Mouse (Mus musculus): ENCODE measurements around the gene Bzw1. TPM values are rescaled to one million over a fixed set of nuclear protein-coding genes. Genes with fewer than 3 reads are reported as not detected.
"Not testable (repeated sequence)": the region's sequence is repeated elsewhere in the genome, so short reads cannot be mapped to it uniquely, and the experiment has no call there.

Bzw1 gene
- 100 to 1,000 TPM; 184 to 185 TPM for total RNA-seq (2021)
- long read RNA-seq, experiment 1, transcript Bzw1-201 (12 exons, 3,876 nt), result major isoform, 310 of 332 reads
- long read RNA-seq, experiment 1, partial matches to known transcripts, result 14 of 332 reads
- long read RNA-seq, experiment 1, other reads (novel, unspliced or antisense), result 6 of 332 reads
- long read RNA-seq, experiment 2, transcript Bzw1-201 (12 exons, 3,876 nt), result major isoform, 394 of 421 reads
- long read RNA-seq, experiment 2, partial matches to known transcripts, result 9 of 421 reads
- long read RNA-seq, experiment 2, other reads (novel, unspliced or antisense), result 17 of 421 reads

DNA sequence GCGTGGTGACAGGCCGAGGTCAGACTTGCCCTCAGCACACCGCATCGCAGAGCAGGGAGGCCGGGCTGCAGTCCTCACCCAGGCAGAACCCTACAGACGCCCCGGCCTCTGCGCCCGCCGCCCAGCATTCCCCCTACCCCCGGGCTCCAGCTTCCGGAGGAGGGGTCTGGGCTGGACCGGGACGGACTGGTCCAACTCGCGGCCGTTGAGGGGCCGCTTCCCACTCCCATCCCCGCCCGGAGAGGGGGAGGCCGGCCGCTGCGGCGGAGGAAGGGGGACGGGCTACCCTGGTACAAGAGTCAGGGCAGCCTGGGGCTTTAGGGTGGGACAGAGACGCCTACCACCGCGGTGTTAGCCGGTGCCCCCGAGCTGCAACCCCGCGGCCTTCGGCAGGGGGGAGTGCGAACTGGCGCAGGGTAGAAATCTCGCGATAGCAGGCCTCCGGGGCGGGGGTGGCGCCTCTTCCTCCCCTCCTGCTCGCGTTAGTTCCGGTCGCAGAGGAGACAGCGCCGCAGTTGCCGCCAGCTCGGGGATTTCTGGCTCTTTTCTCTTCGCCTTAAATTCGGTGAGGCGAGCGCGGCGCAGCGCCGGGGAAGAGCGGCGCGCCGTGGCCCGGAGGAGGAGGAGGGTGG is at the start of gene Bzw1:
TSS of gene Bzw1 (plus strand) at position 247 of the 632 bp plus-strand sequence.
- peak; percentile 92 to 96 for DNase-seq (ENCODE audit: low spot score in 2 of 2)

DNA sequence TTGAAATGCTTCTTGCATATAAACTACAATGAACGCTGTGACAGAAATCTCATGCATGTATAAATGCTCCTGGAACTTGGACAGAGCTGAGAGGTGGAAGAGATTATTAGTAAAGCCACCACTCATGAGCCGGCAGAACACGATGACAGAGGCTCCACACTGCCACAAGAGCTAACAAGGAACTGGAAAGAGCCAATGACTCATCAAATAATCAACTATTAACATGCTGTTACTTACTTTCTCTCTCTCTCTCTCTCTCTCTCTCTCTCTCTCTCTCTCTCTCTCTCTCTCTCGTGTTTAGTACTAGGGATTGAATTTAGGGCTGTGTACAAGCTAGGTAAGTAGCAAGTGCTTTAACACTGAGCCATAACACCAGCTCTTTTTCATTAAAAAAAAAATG is 48.8 kb upstream of the Bzw1 start:
- no peak for DNase-seq (ENCODE audit: low spot score in 2 of 2)

DNA sequence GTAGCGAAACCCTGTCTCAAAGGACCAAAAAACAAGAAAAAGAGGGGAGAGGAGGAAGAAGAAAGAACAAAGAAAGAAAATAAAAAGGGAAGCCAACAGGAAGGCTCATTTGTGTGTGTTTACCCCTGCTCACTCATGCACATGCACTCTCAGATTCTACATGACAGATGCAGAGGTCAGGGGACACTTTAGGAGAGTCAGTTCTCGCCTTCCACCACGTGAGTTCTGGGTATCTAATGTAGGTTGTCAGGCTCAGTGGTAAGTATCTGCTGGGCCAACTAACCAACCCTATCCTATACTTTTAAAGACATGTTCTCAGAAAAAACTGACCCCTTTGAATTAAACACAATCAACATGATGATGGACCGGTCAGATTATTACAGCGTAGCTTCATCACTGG is 48.1 kb upstream of the Bzw1 start:
- DNase-seq (ENCODE audit: low spot score in 2 of 2), result no peak

DNA sequence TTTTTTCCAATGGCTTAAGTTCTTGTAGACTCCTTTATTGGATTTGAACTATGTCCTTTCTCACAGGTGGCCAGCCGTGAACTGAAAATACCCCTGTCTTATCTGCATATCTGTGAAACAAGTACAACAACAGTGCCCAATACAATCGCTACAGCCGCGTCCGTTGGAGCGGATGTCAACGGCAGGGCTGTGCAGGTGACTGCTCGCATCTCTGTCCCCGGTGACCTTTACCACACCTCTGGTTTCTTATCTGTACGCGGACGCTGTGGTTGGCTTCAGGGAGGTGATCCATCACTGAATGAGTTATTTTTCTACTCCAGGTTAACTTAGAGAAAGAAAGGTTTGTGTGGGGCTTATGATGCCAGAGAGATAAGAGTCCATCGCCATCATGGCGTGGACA is 46.5 kb upstream of the Bzw1 start:
- no peak for DNase-seq (ENCODE audit: low spot score in 2 of 2)

DNA sequence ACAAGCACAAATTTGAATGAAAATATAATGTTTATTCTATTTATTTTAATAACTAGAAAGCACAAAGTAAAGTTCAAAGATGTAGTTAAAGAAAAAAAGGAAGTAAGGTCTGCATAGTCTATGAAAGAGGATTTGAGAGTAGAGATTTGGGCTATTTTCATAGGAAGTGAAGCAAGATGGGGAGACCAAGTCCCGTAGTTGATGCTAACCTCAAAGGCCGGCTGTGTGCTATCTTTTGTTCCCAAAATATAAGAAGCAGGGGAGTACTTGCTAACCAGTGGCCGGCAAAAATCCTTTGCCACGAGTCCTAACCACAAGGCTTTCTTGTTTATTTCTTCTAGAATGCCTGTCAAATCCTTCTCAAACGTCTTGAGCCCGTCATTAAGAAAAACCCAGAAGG is 44.0 kb upstream of the Bzw1 start:
- no peak for DNase-seq (ENCODE audit: low spot score in 2 of 2)

DNA sequence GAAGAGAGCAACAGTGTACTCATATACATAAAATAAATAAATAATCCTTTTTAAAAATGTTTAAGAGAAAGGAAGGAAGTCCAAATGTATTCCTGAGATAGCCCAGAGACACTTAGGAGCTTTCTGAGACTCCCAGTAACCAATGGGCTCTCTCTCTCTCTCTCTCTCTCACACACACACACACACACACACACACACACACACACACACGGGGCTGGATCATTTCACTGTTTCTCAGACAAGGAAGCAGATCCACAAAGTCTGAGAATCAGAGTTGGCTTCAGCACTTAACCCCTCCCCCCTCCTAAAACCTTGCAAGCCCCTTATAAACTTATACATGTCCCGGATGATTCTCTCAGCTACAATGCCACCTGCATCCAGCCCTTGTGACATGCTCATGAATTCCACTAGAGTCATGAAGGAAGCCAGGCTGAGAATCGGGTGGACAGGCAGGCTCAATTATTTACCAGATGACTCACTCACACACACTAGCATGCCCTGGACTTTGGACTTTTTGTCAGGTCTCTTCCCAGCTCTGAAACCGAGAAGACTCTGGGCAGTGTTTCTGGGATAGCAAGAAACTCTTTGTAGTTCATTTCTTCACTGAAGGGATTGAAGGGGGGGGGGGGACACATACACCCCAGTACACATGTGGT is 39.3 kb upstream of the Bzw1 start:
- DNase-seq (ENCODE audit: low spot score in 2 of 2), result no peak

DNA sequence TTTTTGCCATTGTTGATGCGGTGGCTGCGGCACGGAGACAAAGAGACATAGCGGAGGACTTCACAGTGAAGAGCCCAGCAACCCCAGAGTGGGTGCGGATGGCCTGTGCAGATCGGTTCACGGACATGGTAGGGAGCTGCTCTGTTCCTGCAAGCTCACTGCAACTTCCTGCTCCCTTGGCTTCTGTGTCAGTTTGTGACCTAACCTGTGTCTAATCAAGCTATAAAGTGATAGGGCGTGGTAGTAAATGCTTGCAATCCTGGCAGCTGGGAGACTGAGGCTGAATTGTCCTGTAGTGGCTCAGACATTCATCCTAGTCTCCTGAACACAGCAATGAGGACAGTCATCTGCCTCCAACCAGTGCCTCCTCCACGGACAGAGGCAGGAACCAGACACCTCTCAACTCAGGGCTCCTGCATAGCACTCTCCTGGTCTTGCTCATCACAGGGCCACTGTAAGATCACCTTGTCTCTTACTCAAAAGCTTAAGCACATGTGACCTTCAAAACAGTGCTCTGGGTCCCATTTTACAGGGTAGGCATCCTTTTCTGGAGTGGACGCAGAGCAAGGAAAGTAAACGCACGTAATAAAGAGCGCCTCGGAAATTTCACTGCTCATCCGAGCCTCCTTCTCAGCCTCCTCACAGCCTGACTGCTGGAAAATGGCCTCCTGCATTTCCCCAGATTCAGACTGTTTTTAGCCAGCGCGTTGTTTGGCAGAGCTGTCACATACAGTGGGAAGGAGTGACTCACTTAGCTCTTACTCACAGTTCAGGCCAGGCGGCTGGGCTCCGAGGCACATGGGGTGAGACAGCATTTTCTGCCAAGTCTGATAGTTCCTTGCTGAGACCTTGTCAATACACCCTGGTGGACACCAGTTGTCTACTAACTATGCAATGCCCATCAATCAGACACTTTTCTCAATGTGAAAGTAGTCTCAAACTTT is 33.5 kb upstream of the Bzw1 start:
- DNase-seq (ENCODE audit: low spot score in 2 of 2), result peak in 1 of 2 experiments; percentile 9

DNA sequence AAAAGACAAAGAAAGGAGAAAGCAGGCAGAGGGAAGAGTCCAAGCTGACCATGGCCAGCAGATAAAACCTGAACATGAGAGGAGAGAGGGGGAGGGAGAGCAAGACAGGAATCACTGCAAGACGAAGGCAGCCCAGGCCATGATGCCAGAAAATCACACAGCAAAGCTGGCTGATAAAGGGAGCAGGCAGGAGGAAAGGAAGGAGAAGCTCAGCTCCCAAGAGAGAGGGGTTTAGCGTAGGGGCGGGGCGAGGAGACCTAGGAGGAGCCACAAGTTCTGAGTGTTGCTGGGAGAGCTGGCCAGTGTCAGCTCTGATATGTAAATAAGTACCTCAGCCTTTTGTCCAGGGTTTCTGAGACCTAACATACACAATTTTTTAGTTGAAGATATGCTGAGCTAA is 30.4 kb upstream of the Bzw1 start:
- no peak for DNase-seq (ENCODE audit: low spot score in 2 of 2)

DNA sequence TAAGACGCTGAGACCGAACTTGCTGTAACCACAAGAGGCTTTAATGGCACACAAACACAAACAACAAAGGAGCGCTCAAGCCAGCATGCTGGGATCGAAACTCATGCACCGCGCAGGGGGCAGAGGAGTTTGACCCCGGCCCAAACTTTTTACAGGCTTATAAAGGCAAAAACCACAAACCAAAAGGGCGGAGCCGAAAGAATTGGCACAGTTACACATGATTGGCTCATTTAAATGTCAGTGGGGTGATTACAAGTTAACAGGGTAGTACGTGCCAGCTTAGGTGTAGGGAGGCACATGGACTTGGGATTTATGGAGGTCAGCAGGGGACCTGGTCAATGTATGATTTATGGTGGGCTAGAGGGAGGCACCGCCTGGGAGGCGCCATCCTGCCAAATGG is 28.1 kb upstream of the Bzw1 start:
- DNase-seq (ENCODE audit: low spot score in 2 of 2), result no peak

DNA sequence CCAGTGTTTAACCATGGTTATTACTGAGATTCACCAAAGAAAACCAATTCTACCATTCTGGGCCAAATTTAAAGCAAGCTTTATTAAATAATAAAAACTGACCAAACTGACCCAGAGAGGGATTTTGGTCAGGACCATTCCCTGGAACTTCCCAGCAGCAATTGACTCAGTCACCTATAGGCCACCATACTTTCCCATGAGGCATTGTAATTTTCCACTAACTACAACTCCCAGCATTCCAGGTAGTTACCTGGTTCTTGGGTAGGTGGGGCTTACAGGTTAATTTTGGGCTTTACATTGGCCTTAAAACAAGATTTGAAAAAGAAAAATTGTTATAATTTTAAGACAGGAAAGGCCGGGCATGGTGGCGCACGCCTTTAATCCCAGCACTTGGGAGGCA is 26.9 kb upstream of the Bzw1 start:
- no peak for DNase-seq (ENCODE audit: low spot score in 2 of 2)

DNA sequence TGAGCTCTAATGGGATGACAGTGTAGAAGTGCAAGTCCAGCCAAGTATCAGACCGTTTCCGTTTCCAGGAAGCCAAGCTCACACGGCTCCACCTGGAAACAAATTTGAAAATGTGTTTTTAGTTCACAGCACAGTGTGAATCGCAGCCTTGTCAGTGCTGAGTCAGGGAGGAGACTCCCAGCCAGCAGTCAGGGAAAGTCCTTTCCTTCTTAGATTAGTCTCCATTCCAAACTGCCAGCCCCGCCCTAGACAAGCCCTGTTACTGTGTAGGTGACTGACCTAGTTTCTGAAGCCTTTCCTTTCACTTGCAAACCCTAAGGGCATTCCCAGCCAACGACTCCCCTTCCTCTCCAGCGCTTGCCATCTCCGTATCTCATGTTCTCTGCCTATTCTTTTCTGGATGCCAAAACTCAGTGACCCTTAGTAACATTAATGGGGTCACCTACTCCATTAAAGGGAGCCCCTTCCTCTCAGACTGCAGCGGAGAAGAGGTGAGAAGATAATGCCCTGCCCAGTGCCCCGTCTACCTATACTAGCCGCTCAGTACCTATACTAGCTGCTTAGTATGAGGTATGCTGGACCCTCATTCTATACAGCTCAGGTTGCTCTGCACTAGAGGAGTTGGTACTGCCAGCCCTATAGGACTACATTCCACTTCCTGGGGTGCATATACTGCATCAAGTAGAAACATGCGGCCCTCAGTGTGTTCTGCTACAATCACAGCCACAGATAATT is 25.8 kb upstream of the Bzw1 start:
- no peak for DNase-seq (ENCODE audit: low spot score in 2 of 2)

DNA sequence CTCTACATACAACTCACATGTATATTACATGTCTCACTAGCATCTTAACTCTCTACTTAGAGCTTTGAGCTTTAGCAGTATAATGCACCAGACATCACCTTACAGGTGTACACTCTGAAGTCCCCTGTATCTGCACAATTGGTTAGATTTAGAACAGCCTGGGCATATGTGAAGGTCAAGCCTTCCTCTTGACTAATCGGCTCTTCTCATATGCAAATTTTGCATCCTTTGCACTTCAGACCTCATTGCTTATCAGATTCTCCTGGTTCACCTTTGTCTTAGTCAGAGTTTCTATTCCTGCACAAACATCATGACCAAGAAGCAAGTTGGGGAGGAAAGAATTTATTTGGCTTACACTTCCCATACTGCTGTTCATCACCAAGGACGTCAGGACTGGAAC is 23.0 kb upstream of the Bzw1 start:
- DNase-seq (ENCODE audit: low spot score in 2 of 2), result no peak

DNA sequence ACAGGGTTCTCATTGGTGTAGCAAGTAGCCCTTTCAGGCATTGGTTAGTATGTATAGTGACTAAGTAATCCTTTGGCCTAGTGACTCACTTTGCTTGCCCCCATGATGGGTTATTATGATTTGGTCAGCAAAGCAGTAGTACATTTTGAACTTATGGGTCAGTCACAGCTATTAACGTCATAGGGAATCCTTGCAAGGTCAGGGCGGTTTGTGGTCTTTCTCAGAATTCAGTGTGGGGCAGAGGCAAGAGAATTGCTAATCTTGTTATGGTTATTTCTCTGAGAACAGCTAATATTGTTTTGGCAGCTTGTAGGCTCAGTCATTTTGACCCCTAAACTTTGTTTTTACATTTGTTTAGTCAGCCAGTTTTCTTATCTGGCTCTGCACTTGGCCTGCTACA is 18.4 kb upstream of the Bzw1 start:
- not testable (repeated sequence) for DNase-seq (ENCODE audit: low spot score in 2 of 2)

DNA sequence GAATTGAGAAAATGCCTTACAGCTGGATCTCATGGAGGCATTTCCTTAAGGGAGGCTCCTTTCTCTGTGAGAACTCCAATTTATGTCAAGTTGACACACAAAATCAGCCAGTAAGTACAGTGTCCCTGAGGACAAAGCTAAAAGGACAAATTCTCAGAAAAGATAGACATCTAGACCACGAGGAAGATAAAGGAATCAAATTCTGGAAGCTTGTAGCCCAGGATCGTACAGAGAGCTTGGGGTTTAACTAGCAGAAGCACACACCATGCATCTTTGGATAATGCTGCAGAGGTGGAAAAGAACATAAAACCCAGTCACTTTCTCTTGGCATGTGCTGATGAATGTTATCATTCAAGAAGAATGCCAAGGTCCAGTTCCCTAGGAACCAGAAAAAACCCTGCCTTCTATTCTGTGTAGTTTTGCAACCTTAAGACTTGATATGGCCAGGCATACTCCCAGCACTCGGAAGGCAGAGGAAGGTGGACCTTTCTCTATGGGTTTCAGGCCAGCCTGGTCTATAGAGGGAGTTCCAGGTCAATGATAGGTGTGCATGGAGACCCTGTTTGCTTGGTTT is 17.0 kb upstream of the Bzw1 start:
- DNase-seq (ENCODE audit: low spot score in 2 of 2), result no peak

DNA sequence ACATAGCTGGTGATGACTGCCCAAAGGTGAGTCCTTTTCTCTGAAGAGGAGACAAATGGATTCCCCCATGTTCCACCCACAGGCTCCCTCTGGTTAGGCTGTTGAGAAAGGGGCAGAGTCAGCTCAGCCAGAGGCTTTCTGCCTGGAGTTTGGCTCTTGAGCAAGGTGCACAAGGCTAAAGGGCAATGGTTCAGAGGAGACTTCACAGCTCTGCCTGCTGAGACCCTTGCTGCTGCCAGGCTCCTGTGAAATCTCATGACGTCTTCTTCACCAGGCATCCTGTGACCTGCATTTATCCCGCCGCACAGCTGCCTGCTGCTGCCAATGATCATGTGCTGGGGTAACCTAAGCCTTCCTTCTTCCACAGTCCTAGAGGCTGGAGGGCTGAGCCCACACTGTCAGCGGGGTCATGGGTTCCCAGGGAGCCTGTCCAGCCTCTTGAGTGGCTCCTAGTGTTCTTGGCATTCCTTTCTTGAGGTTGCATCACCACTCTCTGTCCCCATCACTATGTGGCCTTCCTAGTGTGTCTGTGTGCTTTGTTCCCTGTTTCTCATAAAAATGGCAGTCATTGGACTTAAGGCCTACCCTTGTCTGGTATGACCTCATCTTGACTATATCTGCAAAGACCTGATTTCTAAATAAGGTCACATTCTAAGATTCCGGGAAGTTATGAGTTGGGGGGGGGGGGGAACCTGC is 10.0 kb upstream of the Bzw1 start:
- no peak for DNase-seq (ENCODE audit: low spot score in 2 of 2)

DNA sequence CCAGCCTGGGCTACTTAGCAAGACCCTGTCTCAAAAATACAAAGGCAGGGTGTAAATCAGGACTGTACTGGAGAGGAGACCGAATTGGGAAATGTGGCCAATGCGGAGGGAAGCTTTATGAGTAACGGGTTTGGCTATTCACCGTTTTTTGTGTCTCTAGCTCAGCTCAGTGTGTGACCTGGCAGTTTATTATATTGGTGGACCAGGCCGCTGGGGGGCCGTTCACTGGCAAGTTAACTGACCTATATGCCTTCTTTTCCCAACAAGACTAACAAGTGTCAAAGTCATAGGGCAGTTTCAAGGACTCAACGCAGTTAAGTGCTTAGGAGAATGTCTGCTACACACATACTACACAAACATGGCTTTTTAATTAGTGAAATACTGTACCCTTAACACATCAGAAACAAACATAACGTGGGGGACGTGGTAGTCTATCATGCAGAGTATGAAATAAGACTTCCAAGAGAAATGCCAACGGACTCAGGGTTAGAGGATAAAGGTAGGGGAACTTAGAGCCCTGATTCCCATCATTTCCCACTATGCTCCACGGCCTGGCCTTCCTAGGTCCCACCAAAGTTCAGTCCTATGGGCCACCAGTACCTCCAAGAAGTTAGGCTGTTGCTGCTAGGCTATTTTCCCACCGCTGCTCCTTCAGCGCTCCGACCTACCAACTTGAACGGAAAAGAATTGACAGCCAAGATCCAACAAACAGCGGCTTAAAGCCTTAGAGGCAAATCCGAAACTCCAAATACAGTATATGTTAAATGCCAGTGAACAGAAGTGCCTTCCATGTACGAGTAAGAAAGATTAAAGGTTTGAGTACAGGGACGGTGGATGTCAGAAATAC is 1.1 kb upstream of the Bzw1 start:
- DNase-seq (ENCODE audit: low spot score in 2 of 2), result no peak

DNA sequence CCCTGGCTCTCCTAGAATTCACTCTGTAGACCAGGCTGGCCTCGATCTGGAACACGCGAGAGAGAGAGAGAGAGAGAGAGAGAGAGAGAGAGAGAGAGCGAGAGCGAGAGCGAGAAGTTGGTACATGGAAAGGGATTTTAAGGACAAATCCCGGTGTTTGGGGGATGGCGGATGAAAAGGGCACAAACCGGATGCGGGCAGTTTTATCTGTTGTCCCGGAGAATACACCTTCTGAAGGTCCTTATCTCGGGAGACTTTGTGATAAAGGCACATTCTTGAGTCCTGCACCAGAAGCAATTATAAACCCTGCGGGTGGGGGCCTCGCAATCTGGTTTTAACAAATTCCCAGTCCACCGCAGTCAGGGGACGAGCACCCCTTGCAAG is 438 bp upstream of the Bzw1 start:
- no peak for DNase-seq (ENCODE audit: low spot score in 2 of 2)

DNA sequence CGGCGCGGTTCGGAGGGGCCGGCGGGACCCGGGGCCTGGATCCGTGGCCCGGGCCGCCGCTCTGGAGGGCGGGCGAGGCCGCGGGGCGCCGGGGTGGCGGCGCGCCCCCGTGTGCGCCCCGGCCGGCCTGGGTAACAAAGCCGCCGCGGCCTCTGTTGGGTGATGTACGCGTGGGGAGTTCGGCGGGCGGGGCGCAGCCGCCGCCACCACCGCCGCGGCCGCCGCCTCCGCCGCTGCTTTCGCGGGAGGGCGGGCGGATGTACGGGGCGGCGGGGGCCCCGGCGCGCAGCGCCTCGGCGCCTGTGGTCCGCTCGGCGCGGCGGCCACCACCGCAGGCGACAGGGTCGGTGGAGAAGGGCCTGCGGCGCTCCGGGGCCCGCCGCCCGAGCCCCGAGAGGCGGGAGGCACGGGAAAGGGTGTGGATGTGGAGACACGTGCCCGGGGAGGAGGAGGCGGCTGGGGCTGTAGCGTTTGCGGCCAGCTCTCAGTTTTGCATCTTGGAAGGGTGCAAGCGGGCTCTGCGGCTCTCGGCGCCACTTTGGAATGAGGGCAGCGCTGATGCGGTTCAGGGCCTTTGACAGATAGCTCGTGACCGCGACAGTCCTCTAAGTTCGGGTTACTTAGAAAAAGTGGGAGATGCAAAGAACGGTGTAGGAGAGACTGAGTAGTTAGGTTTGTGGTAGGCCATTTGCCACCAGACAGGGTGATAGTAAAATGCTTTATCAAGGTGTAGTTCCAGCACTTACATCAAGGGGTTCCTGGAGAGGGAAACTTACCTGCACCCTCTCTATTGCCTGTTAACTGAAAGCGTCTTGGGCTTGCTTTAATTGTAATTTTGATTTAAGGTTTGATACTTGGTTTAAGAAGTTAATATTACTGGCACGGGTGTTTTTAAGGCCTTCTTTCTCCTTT is 842 bp downstream of the Bzw1 start:
- DNase-seq (ENCODE audit: low spot score in 2 of 2), result peak in 1 of 2 experiments; percentile 34

Data from layer of hippocampus, postnatal 14 days (tissue).